9 mouse cellular contexts compared by ENCODE assay signal in genomic region chr4:138913141-138913787, GRCm38 (mm10). TPM values are rescaled to one million over a fixed set of nuclear protein-coding genes. Genes with fewer than 3 reads are reported as not detected.
DNase-seq lines count a peak whose midpoint lies in the region; ATAC-seq and TF ChIP-seq lines count a peak whose summit lies in the region.
"Had no signal": no experiment of that assay in that cellular context is flagged by ENCODE, and none has a peak within 500 bp of the region (broad histone marks: within the 10 kb centered on the region; RNA-seq: fewer than 3 reads in every experiment).

No protein-coding gene starts in this region.

- H3K4me1 ChIP-seq in E14TG2a.4 (replicated peaks; ENCODE audit: low read depth, low read length) = peaks cover 40% of the 10 kb centered on the region
- H3K4me1 ChIP-seq in lung, embryonic 15.5 days = peaks cover 9% of the 10 kb centered on the region

- DNase-seq in embryo, embryonic 10 days (ENCODE audit: low spot score) = peak; percentile 28
- no peak for DNase-seq in embryo, embryonic 9.5 days (ENCODE audit: extremely low spot score)
- peak; percentile 36 for DNase-seq in induced T-regulatory cell, adult 2 months (ENCODE audit: low read depth)
- peak; percentile 7 to 10 for DNase-seq in spleen, postnatal 36 days (ENCODE audit: low spot score in 2 of 2)
- DNase-seq in right cerebral cortex, adult 2 months (ENCODE audit: low spot score in 2 of 2) = no peak

- H3K9me3 ChIP-seq in E14TG2a.4 (ENCODE audit: low read length) = peaks cover 2% of the 10 kb centered on the region; the same call in 1 of the 2 replicates
- H3K9me3 ChIP-seq in lung, embryonic 15.5 days = no peaks in the 10 kb centered on the region

- peak overlapping the region; percentile 69 for H3K9ac ChIP-seq in lung, embryonic 15.5 days

- ATAC-seq in erythroblast, adult 5-6 weeks (replicated peaks; ENCODE audit: low FRiP score, poor library complexity, severe bottlenecking) = 0 out of 2 replicates have a peak, but pooled peaks have one; percentile 4
- ATAC-seq in lung, embryonic 15.5 days (ENCODE audit: borderline replicate concordance, extremely low read depth, low FRiP score, low TSS enrichment) = peak; percentile 51

- peak overlapping the region; percentile 93 for H3K4me3 ChIP-seq in E14TG2a.4 (replicated peaks; ENCODE audit: low read length)
- H3K4me3 ChIP-seq in lung, embryonic 15.5 days = peak overlapping the region; percentile 80

- peak overlapping the region; percentile 89 for H3K4me2 ChIP-seq in lung, embryonic 15.5 days

- no peak for TF ChIP-seq CTCF in E14TG2a.4 (conservative IDR thresholded peaks at IDR 0.05; ENCODE audit: low read length)

- H3K27me3 ChIP-seq in E14TG2a.4 (ENCODE audit: insufficient read depth, low read length) = peaks cover 12% of the 10 kb centered on the region
- H3K27me3 ChIP-seq in lung, embryonic 15.5 days = no peaks in the 10 kb centered on the region

- WGBS in lung, embryonic 15.5 days = under 1% methylated on average over 52 of the region's 52 CpGs

- no peak overlapping the region for H3K27ac ChIP-seq in lung, embryonic 15.5 days

- peaks cover 32% of the 10 kb centered on the region for H3K36me3 ChIP-seq in E14TG2a.4 (ENCODE audit: insufficient read depth, low read length)
- H3K36me3 ChIP-seq in lung, embryonic 15.5 days = 0 out of 2 replicates have a peak, but pooled peaks cover 7% of the 10 kb centered on the region

RNA-seq across cellular contexts. Expression of gene Otud3, which starts 0.5 kb away (rescaled TPM):
- total RNA-seq in erythroblast, adult 5-6 weeks (2015; ENCODE audit: low replicate concordance) = 1.5 and 2.1 TPM in 2 replicates
- total RNA-seq in erythroblast, adult 5-6 weeks (2017; ENCODE audit: low replicate concordance) = 0.26 and 3.8 TPM in 2 replicates
- polyA plus RNA-seq in lung, embryonic 15.5 days (2015; fragmentation: Nextera tagmentation; extraction: Ambion mirVana) = 3.7 TPM in 2 replicates

RNA-seq across cellular contexts. Expression of gene Pla2g2e, which starts 35.5 kb away (rescaled TPM):
- not detected in 2 replicates for total RNA-seq in erythroblast, adult 5-6 weeks (2015; ENCODE audit: low replicate concordance)
- total RNA-seq in erythroblast, adult 5-6 weeks (2017; ENCODE audit: low replicate concordance) = not detected in 2 replicates
- polyA plus RNA-seq in lung, embryonic 15.5 days (2015; fragmentation: Nextera tagmentation; extraction: Ambion mirVana) = not detected in 2 replicates
- total RNA-seq: left cerebral cortex, postnatal 10 days had no signal

RNA-seq across cellular contexts. Expression of gene Gm13030, which starts 39.5 kb away (rescaled TPM):
- total RNA-seq in erythroblast, adult 5-6 weeks (2015; ENCODE audit: low replicate concordance) = 11.5 TPM in 1 of 2 replicates, not detected in the other
- total RNA-seq in erythroblast, adult 5-6 weeks (2017; ENCODE audit: low replicate concordance) = not detected in 2 replicates
- not detected in 2 replicates for polyA plus RNA-seq in lung, embryonic 15.5 days (2015; fragmentation: Nextera tagmentation; extraction: Ambion mirVana)
- total RNA-seq: left cerebral cortex, postnatal 10 days had no signal

RNA-seq across cellular contexts. Expression of gene Pla2g5, which starts 50.0 kb away (rescaled TPM):
- total RNA-seq in erythroblast, adult 5-6 weeks (2015; ENCODE audit: low replicate concordance) = not detected in 2 replicates
- total RNA-seq in erythroblast, adult 5-6 weeks (2017; ENCODE audit: low replicate concordance) = not detected in 2 replicates
- polyA plus RNA-seq in lung, embryonic 15.5 days (2015; fragmentation: Nextera tagmentation; extraction: Ambion mirVana) = 0.44 and 0.50 TPM in 2 replicates

RNA-seq across cellular contexts. Expression of gene Rnf186, which starts 53.6 kb away (rescaled TPM):
- not detected in 2 replicates for total RNA-seq in erythroblast, adult 5-6 weeks (2015; ENCODE audit: low replicate concordance)
- total RNA-seq in erythroblast, adult 5-6 weeks (2017; ENCODE audit: low replicate concordance) = not detected in 2 replicates
- polyA plus RNA-seq in lung, embryonic 15.5 days (2015; fragmentation: Nextera tagmentation; extraction: Ambion mirVana) = 2.2 and 2.3 TPM in 2 replicates
- total RNA-seq: left cerebral cortex, postnatal 10 days had no signal

Comparison
In these comparisons a context has a peak if more than half of its experiments do, and no peak if none do; other contexts are left out.
1. DNase-seq: peak in embryo, embryonic 10 days (single experiment), induced T-regulatory cell, adult 2 months (single experiment) and spleen, postnatal 36 days (2 of 2); none in embryo, embryonic 9.5 days (single experiment) and right cerebral cortex, adult 2 months (0 of 2).